Mouse (Mus musculus) G1E (cell line): ENCODE measurements around the gene Gm34302.
"Not testable (repeated sequence)": the region's sequence is repeated elsewhere in the genome, so short reads cannot be mapped to it uniquely, and the experiment has no call there.

ENCODE experiments used
- CTCF ChIP-seq: IDR thresholded peaks from 2 replicates; pipeline ENCODE4 v1.5.1; 2012; ENCODE audit warnings: low read depth, low read length, inconsistent platforms, mixed read lengths
- GATA1 ChIP-seq: IDR thresholded peaks from 2 replicates; pipeline ENCODE4 v1.6.1; 2012; ENCODE audit warnings: borderline replicate concordance, low read length, inconsistent platforms, mixed read lengths
- GATA2 ChIP-seq: IDR thresholded peaks from 2 replicates; pipeline ENCODE4 v1.6.1; 2012; ENCODE audit warnings: low read depth, low read length, inconsistent platforms, borderline replicate concordance
- POLR2AphosphoS5 ChIP-seq: IDR thresholded peaks from 2 replicates; pipeline ENCODE4 v1.6.1; 2012; ENCODE audit warnings: low read depth, low read length, inconsistent platforms; ENCODE audit not compliant: insufficient replicate concordance
- TAL1 ChIP-seq: conservative IDR thresholded peaks from 2 replicates; pipeline ENCODE4 v1.6.1; 2012; ENCODE audit warnings: low read depth, low read length, inconsistent platforms, mixed read lengths

GRCm38 (mm10) chr3:63516279-63516678, 32.6 kb upstream of the Gm34302 start:
- not testable (repeated sequence) for TF ChIP-seq TAL1, CTCF, GATA1, GATA2, POLR2AphosphoS5
